Comparison of ENCODE assay signal across 8 mouse cellular contexts in the genomic region with DNA sequence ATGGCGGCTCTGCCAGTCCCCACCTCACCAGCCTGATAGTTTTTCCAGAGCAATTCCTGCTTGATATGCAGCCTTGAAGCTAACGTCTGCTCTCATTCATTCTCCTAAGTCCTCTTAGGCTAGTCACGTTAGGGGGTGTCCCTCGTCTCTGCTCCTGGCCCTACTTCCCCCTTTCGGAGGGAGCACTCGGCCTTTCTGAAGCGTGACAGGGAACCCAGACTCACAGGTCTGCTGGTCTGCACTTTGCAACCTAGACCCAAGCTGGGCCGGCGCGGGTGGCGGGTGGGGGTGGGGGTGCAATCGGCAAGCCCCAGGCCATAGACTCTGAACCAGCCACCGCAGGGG. TPM values are rescaled to one million over a fixed set of nuclear protein-coding genes. Genes with fewer than 3 reads are reported as not detected.
DNase-seq lines count a peak whose midpoint lies in the region; ATAC-seq and TF ChIP-seq lines count a peak whose summit lies in the region.

No protein-coding gene starts in this region.

- peak overlapping the region; percentile 75 for H3K4me2 ChIP-seq in embryonic facial prominence, embryonic 12.5 days (replicated peaks)
- H3K4me2 ChIP-seq in hindbrain, embryonic 14.5 days (replicated peaks) = peak overlapping the region; percentile 94

- no peak for TF ChIP-seq CTCF in testis, adult 2 months (IDR thresholded peaks at IDR 0.05; ENCODE audit: control insufficient read depth, insufficient read depth, insufficient replicate concordance, low read depth, low read length)

- peak overlapping the region; percentile 96 for H3K9ac ChIP-seq in embryonic facial prominence, embryonic 12.5 days
- peak overlapping the region; percentile 62 for H3K9ac ChIP-seq in hindbrain, embryonic 14.5 days

- ATAC-seq in embryonic facial prominence, embryonic 12.5 days (ENCODE audit: insufficient number of reproducible peaks, insufficient read depth, low FRiP score, low TSS enrichment) = no peak
- no peak; the same call in 1 of the 2 replicates for ATAC-seq in hindbrain, embryonic 14.5 days (ENCODE audit: low FRiP score)

- peaks cover 2% of the 10 kb centered on the region for H3K27me3 ChIP-seq in testis, adult 2 months (ENCODE audit: control insufficient read depth, insufficient read depth, low read length)
- peaks cover 10% of the 10 kb centered on the region; the same call in 1 of the 2 replicates for H3K27me3 ChIP-seq in embryonic facial prominence, embryonic 12.5 days
- peaks cover 62% of the 10 kb centered on the region for H3K27me3 ChIP-seq in hindbrain, embryonic 14.5 days (ENCODE audit: control insufficient read depth, insufficient read depth, low read length)

- H3K27ac ChIP-seq in testis, adult 2 months (ENCODE audit: control insufficient read depth, insufficient read depth, low read depth, low read length) = no peak overlapping the region
- H3K27ac ChIP-seq in embryonic facial prominence, embryonic 12.5 days = peak overlapping the region; percentile 92
- H3K27ac ChIP-seq in hindbrain, embryonic 14.5 days = no peak overlapping the region

- no peak for TF ChIP-seq POLR2A in testis, adult 2 months (IDR thresholded peaks at IDR 0.05; ENCODE audit: control insufficient read depth, low read depth, low read length)

- peak overlapping the region; percentile 37 for H3K4me3 ChIP-seq in testis, adult 2 months (ENCODE audit: control insufficient read depth, low read depth, low read length)
- H3K4me3 ChIP-seq in embryonic facial prominence, embryonic 12.5 days = peak overlapping the region; percentile 74
- peak overlapping the region; percentile 48 for H3K4me3 ChIP-seq in hindbrain, embryonic 14.5 days (replicated peaks; ENCODE audit: low read length)

- H3K4me1 ChIP-seq in testis, adult 2 months (ENCODE audit: control insufficient read depth, insufficient read depth, low read length) = peaks cover 10% of the 10 kb centered on the region
- H3K4me1 ChIP-seq in embryonic facial prominence, embryonic 12.5 days = peaks cover 54% of the 10 kb centered on the region
- peaks cover 36% of the 10 kb centered on the region for H3K4me1 ChIP-seq in hindbrain, embryonic 14.5 days (replicated peaks; ENCODE audit: control insufficient read depth, insufficient read depth, low read length)

- H3K36me3 ChIP-seq in testis, adult 2 months (ENCODE audit: control insufficient read depth, insufficient read depth, low read length) = no peaks in the 10 kb centered on the region
- H3K36me3 ChIP-seq in embryonic facial prominence, embryonic 12.5 days = no peaks in the 10 kb centered on the region
- H3K36me3 ChIP-seq in hindbrain, embryonic 14.5 days (replicated peaks; ENCODE audit: control insufficient read depth, insufficient read depth) = no peaks in the 10 kb centered on the region

- H3K9me3 ChIP-seq in embryonic facial prominence, embryonic 12.5 days = no peaks in the 10 kb centered on the region
- no peaks in the 10 kb centered on the region for H3K9me3 ChIP-seq in hindbrain, embryonic 14.5 days (ENCODE audit: control insufficient read depth, low read length)

- no peak for DNase-seq in testis, postnatal 10 days (ENCODE audit: low spot score)
- DNase-seq in hindbrain, embryonic 14.5 days (ENCODE audit: low spot score) = peak; percentile 26
- peak; percentile 71 for DNase-seq in lung, postnatal 25 days (ENCODE audit: low spot score)
- peak; percentile 70 to 77 for DNase-seq in spleen, postnatal 4 days (ENCODE audit: low spot score in 2 of 2)
- DNase-seq in ovary, adult 18-20 months (ENCODE audit: low spot score) = no peak
- DNase-seq in layer of hippocampus, postnatal 25 days (ENCODE audit: extremely low spot score in 1 of 2, low spot score in 1 of 2) = no peak

- WGBS in embryonic facial prominence, embryonic 12.5 days = 0% methylated on average over 13 of the region's 13 CpGs
- WGBS in hindbrain, embryonic 14.5 days = 3% methylated on average over 13 of the region's 13 CpGs

RNA-seq across cellular contexts. Expression of gene Fli1, which starts 2.6 kb away (rescaled TPM):
- 0.47 and 0.51 TPM in 2 replicates for polyA plus RNA-seq in testis, adult 2 months (2012; rRNA removed)
- 39.2 and 40.9 TPM in 2 replicates for polyA plus RNA-seq in embryonic facial prominence, embryonic 12.5 days (2016; fragmentation: Nextera tagmentation; extraction: Ambion mirVana)
- polyA plus RNA-seq in hindbrain, embryonic 14.5 days (2014; fragmentation: Nextera tagmentation; extraction: Ambion mirVana) = 7.9 and 9.1 TPM in 2 replicates
- total RNA-seq in layer of hippocampus, postnatal 25 days (2021) = 1 to 10 TPM; 4.6 to 5.3 TPM

Comparison
In these comparisons a context has a peak if more than half of its experiments do, and no peak if none do; other contexts are left out.
1. DNase-seq: peak in hindbrain, embryonic 14.5 days (single experiment), lung, postnatal 25 days (single experiment) and spleen, postnatal 4 days (2 of 2); none in testis, postnatal 10 days (single experiment), ovary, adult 18-20 months (single experiment) and layer of hippocampus, postnatal 25 days (0 of 2).
2. Peak in every context shown above with its lines, with median percentiles within 50 percentile points of each other: H3K4me3 ChIP-seq.